Mouse (Mus musculus) kidney, postnatal 4 days (tissue): ENCODE results near the gene Clcn5.

Source experiments
- DNase-seq, 2 experiments: peaks; one replicate each; pipeline ENCODE4 v3.0.0; 2021; ENCODE audit warnings: mixed read lengths in 2 of 2

The Clcn5 gene

DNA sequence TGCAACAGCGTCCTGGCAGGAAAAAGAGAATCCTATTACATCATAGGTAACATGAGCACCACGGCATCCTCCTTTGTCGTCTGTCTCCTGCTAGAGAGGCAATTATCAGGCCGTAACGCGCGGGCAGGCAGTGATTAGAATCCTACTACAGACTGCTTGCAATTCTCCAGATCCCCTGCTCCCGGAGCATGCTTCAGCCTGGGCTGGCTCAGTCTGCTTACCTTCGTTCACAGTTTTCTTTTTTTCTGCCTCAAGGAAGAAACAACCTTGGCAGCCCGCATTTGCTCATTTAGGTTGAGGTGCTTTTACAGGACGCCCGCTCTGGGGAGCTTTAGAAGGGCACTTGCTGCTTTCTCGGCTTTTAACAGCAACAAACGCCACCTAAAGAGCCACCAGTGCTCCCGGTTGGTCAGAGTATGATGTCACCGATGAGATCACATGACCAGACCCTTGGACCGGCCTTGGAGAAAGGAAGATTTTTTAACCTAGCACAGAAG lies 130.8 kb downstream of the Clcn5 start:
- DNase-seq: peak; percentile 43 to 66

DNA sequence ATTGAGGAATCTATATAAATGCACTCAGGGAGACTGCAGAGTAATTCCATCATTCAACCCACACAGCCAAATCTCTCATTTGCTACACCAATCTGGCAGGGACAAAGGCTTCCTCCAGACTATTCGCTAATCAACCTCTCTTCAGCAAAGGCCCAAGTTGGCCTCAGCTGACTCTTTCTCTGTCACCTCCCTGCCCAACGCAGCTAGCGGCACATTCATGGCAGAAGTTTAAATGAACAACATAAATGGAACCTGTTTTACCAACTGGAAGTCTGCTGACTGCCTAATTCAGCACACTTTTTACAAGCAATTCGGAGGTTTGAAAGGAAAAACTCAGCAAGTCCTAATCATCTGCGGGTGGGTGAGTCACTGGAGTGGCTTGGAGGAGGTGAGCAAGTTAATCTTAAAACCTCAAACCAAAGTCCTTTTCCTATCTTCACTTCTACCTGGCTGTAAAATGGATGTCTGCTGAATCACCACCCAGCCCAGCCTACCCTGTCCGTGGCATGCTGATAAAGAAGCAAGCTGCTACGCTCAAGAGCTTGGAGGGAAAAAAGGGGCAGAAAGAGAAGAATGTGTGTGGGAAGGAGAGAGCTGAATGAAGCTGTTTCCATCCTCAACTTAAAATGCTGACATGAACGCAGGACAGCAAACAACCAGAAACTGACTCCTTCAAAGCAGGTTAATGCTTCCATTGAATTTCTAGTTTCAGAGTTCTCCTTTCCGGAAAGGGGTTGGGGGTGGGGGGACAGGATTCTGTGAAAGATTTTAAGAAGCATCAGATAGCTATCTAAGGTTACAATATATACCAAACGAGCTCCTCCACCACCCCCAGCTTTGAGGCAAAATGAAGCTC lies 131.5 kb downstream of the Clcn5 start:
- peak; percentile 2 to 19 for DNase-seq

- no peak for DNase-seq
Observed at GRCm38 (mm10) chrX:7170156-7170555, 149.0 kb downstream of the Clcn5 start.

GRCm38 (mm10) chrX:7168799-7169198 lies 150.4 kb downstream of the Clcn5 start:
- DNase-seq: no peak

GRCm38 (mm10) chrX:7157976-7158375 lies 161.2 kb downstream of the Clcn5 start:
- peak in 1 of 2 experiments; percentile 14 for DNase-seq

DNA sequence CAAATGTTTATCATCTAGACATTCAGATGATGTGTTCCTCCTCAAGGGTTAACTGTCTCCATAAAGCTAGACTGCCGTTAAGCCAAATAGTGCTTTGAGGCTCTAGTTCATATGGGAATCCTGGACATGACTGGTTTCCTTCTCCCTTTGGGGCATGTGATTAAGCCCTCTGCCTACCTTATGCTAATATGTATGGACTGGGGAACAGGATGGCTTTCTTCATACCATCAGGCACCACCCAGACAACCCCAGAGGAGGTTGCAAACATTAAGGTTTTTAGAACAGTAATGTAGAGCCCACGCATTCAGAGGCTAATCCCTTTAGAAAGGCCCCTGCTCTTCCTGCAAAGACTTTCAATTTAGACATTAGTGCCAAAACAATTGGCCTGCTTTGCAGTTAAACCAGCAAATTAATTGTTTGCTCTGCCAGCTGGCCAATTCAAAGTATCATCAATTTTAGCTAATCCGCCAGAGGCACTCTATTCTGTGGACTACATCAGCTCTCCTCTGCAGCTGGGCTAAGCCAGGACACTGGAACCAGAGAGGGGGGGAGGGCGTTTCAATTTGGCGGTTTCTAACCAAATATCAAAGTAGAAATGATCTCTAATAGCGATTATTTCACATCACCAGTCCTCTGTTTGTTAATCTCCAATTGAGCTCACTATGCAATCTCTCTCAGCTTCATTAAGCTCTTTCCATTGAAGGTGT lies 163.0 kb downstream of the Clcn5 start:
- DNase-seq: no peak

DNA sequence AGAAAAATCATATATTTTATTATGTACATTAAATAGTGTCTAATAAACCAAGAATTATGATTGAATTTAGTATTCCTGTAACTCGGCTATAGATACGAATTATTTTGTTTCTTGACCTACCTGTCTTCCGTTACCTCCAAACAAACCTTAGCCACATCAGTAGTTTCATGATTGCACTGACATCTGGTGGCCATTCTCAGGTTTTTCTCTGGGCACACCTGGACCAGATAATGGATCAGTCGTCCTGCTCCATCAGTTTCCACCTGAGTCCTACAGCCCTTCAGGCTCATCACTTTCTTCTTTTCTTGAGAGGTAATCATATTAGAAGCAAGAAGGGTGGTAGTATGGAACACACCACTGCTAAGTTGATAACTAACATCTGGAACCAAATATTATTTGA lies 169.0 kb downstream of the Clcn5 start:
- DNase-seq: no peak

DNA sequence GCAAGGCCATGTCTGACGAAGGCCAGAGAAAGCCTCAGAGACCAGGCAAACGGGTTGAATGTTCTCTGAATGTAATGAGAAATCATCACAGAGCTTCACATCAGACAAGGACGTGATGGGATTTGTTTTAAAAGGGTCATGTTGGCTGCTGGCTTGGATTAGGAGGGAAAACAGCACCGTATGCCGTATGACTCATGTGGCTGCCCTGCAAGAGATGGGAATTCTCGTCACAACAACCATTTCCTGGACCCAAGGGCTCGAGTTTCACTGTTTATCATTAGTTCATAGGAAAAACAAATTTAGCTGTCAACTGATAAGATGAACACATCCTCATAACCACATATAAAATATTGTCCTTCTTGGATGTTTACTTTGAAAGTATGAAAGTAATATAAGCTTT lies 173.0 kb downstream of the Clcn5 start:
- no peak for DNase-seq

GRCm38 (mm10) chrX:7121618-7122280 lies 197.4 kb downstream of the Clcn5 start:
- DNase-seq: no peak

- DNase-seq: no peak
Observed at GRCm38 (mm10) chrX:7114885-7115284, 204.3 kb downstream of the Clcn5 start.
